Mouse (Mus musculus) stomach, postnatal 0 days (tissue): ENCODE results near the gene Iqch.

Experiments
- CTCF ChIP-seq: IDR thresholded peaks from 2 replicates; pipeline ENCODE4 v1.5.1; 2016; ENCODE audit warnings: antibody characterized with exemption, low read depth, mild to moderate bottlenecking, moderate library complexity
- EP300 ChIP-seq: optimal IDR thresholded peaks from 2 replicates; pipeline ENCODE3; 2016; ENCODE audit warnings: antibody characterized with exemption

GRCm38 (mm10) chr9:63462296-63462695 is 140.0 kb downstream of the Iqch start:
- TF ChIP-seq CTCF = peak; percentile 88
- TF ChIP-seq EP300 = no peak
